Mouse (Mus musculus): Measurements from ENCODE around the gene Tbx1. TPM values are rescaled to one million over a fixed set of nuclear protein-coding genes. Genes with fewer than 3 reads are reported as not detected.

The Tbx1 gene
- polyA plus RNA-seq, 1 experiment from 2014 or later, result 15.8 TPM

GRCm38 (mm10) chr16:18604267-18604701 lies 13.8 kb upstream of the Tbx1 start:
- DNase-seq (no peak), ATAC-seq (ENCODE audit: insufficient read depth) (no peak)
- no peak for TF ChIP-seq CTCF (IDR thresholded peaks at IDR 0.05; ENCODE audit: low read depth)
- Histone ChIP-seq H3K4me2 (no peak overlapping the region), H3K9me3 (ENCODE audit: low read depth, low read length) (no peaks in the 10 kb centered on the region), H3K36me3 (ENCODE audit: insufficient read depth) (no peaks in the 10 kb centered on the region), H3K27me3 (ENCODE audit: insufficient read depth, low read length) (no peaks in the 10 kb centered on the region), H3K9ac (no peak overlapping the region), H3K27ac (ENCODE audit: low read depth) (peak overlapping the region; percentile 31; the same call in 1 of the 2 replicates), H3K4me3 (ENCODE audit: low read depth, low read length) (no peak overlapping the region), H3K4me1 (ENCODE audit: insufficient read depth) (peaks cover 14% of the 10 kb centered on the region; the same call in 1 of the 2 replicates)
- 36% methylated on average over 8 of the region's 8 CpGs for WGBS

- no peaks in the 10 kb centered on the region for H3K36me3 ChIP-seq (ENCODE audit: insufficient read depth)
- 39% methylated on average over 7 of the region's 7 CpGs for WGBS
- ATAC-seq (ENCODE audit: insufficient read depth) (no peak), DNase-seq (no peak)
- H3K9ac ChIP-seq, result no peak overlapping the region
- peaks cover 11% of the 10 kb centered on the region; the same call in 1 of the 2 replicates for H3K4me1 ChIP-seq (ENCODE audit: insufficient read depth)
- no peaks in the 10 kb centered on the region for H3K27me3 ChIP-seq (ENCODE audit: insufficient read depth, low read length)
- H3K4me3 ChIP-seq (ENCODE audit: low read depth, low read length), result no peak overlapping the region
- H3K9me3 ChIP-seq (ENCODE audit: low read depth, low read length), result no peaks in the 10 kb centered on the region
- H3K27ac ChIP-seq (ENCODE audit: low read depth), result no peak overlapping the region
- H3K4me2 ChIP-seq, result no peak overlapping the region
- no peak for TF ChIP-seq CTCF (IDR thresholded peaks at IDR 0.05; ENCODE audit: low read depth)
These were observed 11.0 kb upstream of the Tbx1 start for GRCm38 (mm10) chr16:18601447-18601846.

- 51% methylated on average over 3 of the region's 3 CpGs for WGBS
- no peak for DNase-seq
These were observed 7.5 kb upstream of the Tbx1 start for GRCm38 (mm10) chr16:18598006-18598405.

GRCm38 (mm10) chr16:18596255-18596654 lies 5.8 kb upstream of the Tbx1 start:
- no peak overlapping the region for H3K27ac ChIP-seq (ENCODE audit: low read depth)
- H3K9ac ChIP-seq, result no peak overlapping the region
- DNase-seq, result no peak
- no peak for ATAC-seq (ENCODE audit: insufficient read depth)
- no peak for TF ChIP-seq CTCF (IDR thresholded peaks at IDR 0.05; ENCODE audit: low read depth)
- no peak overlapping the region for H3K4me2 ChIP-seq
- no peaks in the 10 kb centered on the region for H3K36me3 ChIP-seq (ENCODE audit: insufficient read depth)
- no peak overlapping the region for H3K4me3 ChIP-seq (ENCODE audit: low read depth, low read length)
- peaks cover 12% of the 10 kb centered on the region for H3K27me3 ChIP-seq (ENCODE audit: insufficient read depth, low read length)
- 0 out of 2 replicates have a peak, but pooled peaks cover 4% of the 10 kb centered on the region for H3K4me1 ChIP-seq (ENCODE audit: insufficient read depth)
- 37% methylated on average over 5 of the region's 5 CpGs for WGBS
- H3K9me3 ChIP-seq (ENCODE audit: low read depth, low read length), result no peaks in the 10 kb centered on the region

More at GRCm38 (mm10) chr16:18598006-18598405, 7.5 kb upstream of the Tbx1 start:
- H3K36me3 ChIP-seq (ENCODE audit: insufficient read depth), result no peaks in the 10 kb centered on the region
- ATAC-seq (ENCODE audit: insufficient read depth), result no peak
- no peak overlapping the region for H3K27ac ChIP-seq (ENCODE audit: low read depth)
- no peaks in the 10 kb centered on the region for H3K9me3 ChIP-seq (ENCODE audit: low read depth, low read length)
- H3K27me3 ChIP-seq (ENCODE audit: insufficient read depth, low read length), result peaks cover 4% of the 10 kb centered on the region; the same call in 1 of the 2 replicates
- no peak overlapping the region for H3K9ac ChIP-seq
- no peak for TF ChIP-seq CTCF (IDR thresholded peaks at IDR 0.05; ENCODE audit: low read depth)
- H3K4me3 ChIP-seq (ENCODE audit: low read depth, low read length), result no peak overlapping the region
- H3K4me2 ChIP-seq, result no peak overlapping the region
- 0 out of 2 replicates have a peak, but pooled peaks cover 9% of the 10 kb centered on the region for H3K4me1 ChIP-seq (ENCODE audit: insufficient read depth)

- H3K9me3 ChIP-seq (ENCODE audit: low read depth, low read length), result no peaks in the 10 kb centered on the region
- H3K4me1 ChIP-seq (ENCODE audit: insufficient read depth), result 0 out of 2 replicates have a peak, but pooled peaks cover 7% of the 10 kb centered on the region
- WGBS, result 66% methylated on average over 2 of the region's 2 CpGs
- no peak overlapping the region for H3K9ac ChIP-seq
- peaks cover 35% of the 10 kb centered on the region for H3K27me3 ChIP-seq (ENCODE audit: insufficient read depth, low read length)
- no peak overlapping the region for H3K27ac ChIP-seq (ENCODE audit: low read depth)
- no peaks in the 10 kb centered on the region for H3K36me3 ChIP-seq (ENCODE audit: insufficient read depth)
- no peak overlapping the region for H3K4me3 ChIP-seq (ENCODE audit: low read depth, low read length)
- H3K4me2 ChIP-seq, result no peak overlapping the region
- TF ChIP-seq CTCF (IDR thresholded peaks at IDR 0.05; ENCODE audit: low read depth), result no peak
- no peak for DNase-seq
- no peak for ATAC-seq (ENCODE audit: insufficient read depth)
These were observed 3.5 kb upstream of the Tbx1 start for GRCm38 (mm10) chr16:18593930-18594329.

- DNase-seq (peak; percentile 74), ATAC-seq (ENCODE audit: insufficient read depth) (peak; percentile 46; the same call in 1 of the 2 replicates)
- H3K27ac ChIP-seq (ENCODE audit: low read depth), result peak overlapping the region; percentile 44
These were observed 862 bp upstream of the Tbx1 start for GRCm38 (mm10) chr16:18591047-18592018.

GRCm38 (mm10) chr16:18589080-18589621 lies 1.3 kb downstream of the Tbx1 start:
- no peaks in the 10 kb centered on the region for H3K9me3 ChIP-seq (ENCODE audit: low read depth, low read length)
- ATAC-seq (ENCODE audit: insufficient read depth) (no peak), DNase-seq (no peak)
- H3K9ac ChIP-seq, result no peak overlapping the region
- H3K36me3 ChIP-seq (ENCODE audit: insufficient read depth), result no peaks in the 10 kb centered on the region
- H3K4me3 ChIP-seq (ENCODE audit: low read depth, low read length), result peak overlapping the region; percentile 59
- no peak for TF ChIP-seq CTCF (IDR thresholded peaks at IDR 0.05; ENCODE audit: low read depth)
- H3K27me3 ChIP-seq (ENCODE audit: insufficient read depth, low read length), result peaks cover 82% of the 10 kb centered on the region
- H3K4me1 ChIP-seq (ENCODE audit: insufficient read depth), result 0 out of 2 replicates have a peak, but pooled peaks cover 3% of the 10 kb centered on the region
- H3K27ac ChIP-seq (ENCODE audit: low read depth), result no peak overlapping the region
- H3K4me2 ChIP-seq, result peak overlapping the region; percentile 86
- WGBS, result 39% methylated on average over 9 of the region's 9 CpGs

More at GRCm38 (mm10) chr16:18591047-18592018, 862 bp upstream of the Tbx1 start:
- WGBS, result 4% methylated on average over 59 of the region's 59 CpGs
- Histone ChIP-seq H3K4me1 (ENCODE audit: insufficient read depth) (0 out of 2 replicates have a peak, but pooled peaks cover 6% of the 10 kb centered on the region), H3K27me3 (ENCODE audit: insufficient read depth, low read length) (peaks cover 60% of the 10 kb centered on the region), H3K36me3 (ENCODE audit: insufficient read depth) (no peaks in the 10 kb centered on the region), H3K9me3 (ENCODE audit: low read depth, low read length) (no peaks in the 10 kb centered on the region), H3K4me2 (peak overlapping the region; percentile 86), H3K9ac (peak overlapping the region; percentile 29; the same call in 1 of the 2 replicates), H3K4me3 (ENCODE audit: low read depth, low read length) (peak overlapping the region; percentile 33)
- peak; percentile 72 for TF ChIP-seq CTCF (IDR thresholded peaks at IDR 0.05; ENCODE audit: low read depth)
